Mouse (Mus musculus): ENCODE results near the gene Bank1.
"Not testable (repeated sequence)": the region's sequence is repeated elsewhere in the genome, so short reads cannot be mapped to it uniquely, and the experiment has no call there.

Gene Bank1

DNA sequence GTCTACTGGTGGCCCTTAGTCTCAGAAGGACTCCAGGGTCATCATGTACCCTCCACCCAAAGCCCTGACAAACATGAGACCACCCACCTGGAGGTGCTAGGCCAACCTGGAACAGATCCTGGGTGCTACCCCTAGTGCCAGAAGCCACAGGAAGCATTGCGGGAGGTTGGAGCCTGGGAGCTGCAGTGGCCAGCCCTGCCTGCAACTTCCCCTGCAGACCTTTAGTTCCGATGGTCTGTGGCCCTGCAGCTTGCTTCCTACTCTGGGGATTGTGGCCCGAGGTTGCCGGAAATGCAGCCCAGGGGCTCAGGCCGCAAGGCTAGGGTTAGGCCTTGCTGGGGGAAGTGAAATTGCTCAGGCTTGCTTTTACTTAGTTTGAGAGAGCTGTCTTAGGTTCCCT lies at the start of gene Bank1:
Bank1 (minus strand) TSS at position 284 of the 400 bp plus-strand sequence.
- peak; percentile 53 to 64 for DNase-seq (ENCODE audit: low spot score in 2 of 2)

DNA sequence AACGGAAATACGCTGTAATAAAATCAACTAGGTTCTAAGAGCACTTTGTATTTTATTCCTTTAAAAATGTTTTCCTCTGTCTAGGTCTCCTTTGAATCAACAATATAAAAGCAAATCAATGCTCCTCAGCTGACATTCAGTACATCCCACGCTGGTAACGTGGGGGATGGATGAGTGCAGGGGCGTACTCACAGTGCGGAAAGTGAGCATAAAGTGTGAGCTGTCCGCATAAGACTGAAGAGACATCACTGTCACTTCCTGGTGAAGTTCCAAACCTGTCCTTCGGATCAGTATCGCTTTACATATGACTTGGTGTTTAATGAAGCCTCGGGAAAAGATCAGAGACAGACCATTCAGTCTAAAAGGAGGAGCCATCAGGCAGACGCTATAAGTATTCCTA lies 44.0 kb upstream of the Bank1 start:
- no peak for DNase-seq (ENCODE audit: low spot score in 2 of 2)

DNA sequence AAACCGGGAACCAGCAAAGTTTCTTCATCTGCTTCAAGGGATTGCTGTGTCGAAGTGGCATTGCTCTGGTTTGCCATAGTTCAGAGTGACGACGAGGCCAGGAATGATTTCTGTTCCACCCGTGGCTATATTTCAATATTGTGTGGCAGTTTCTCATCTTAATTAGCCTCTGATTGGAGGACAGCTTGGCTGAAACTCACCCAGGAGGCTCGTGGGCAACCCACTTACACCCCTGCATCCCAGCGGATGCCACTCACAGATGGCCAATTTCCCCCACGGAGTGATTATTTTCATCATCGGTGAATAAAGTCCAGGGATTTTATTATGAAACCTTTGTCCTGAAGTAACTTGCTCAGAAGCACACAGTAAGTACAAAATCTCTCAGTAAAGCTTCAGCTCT lies 43.6 kb upstream of the Bank1 start:
- DNase-seq (ENCODE audit: low spot score in 2 of 2) = no peak

DNA sequence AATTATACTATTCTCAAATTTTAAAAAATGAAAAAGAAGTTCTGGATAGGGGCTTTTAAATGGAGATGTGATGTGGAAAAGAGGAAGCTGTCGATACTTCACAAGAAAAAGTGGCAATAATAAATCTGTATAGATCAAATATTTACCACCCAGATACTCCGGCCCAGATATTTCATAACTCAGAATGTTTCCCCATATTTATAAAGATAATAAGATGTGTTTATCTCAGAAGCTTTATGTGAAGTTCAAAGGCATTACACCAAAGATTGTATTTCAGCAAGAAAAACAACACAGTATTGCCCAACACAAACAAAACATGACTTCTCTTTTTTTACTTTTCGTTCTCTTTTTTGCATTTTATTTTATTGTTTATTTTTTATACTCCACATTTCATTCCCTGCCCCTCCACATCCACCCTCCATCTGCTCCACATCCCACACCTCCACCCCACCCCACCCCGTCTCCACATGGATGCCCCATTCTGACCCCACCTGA lies 42.7 kb upstream of the Bank1 start:
- DNase-seq (ENCODE audit: low spot score in 2 of 2) = no peak

DNA sequence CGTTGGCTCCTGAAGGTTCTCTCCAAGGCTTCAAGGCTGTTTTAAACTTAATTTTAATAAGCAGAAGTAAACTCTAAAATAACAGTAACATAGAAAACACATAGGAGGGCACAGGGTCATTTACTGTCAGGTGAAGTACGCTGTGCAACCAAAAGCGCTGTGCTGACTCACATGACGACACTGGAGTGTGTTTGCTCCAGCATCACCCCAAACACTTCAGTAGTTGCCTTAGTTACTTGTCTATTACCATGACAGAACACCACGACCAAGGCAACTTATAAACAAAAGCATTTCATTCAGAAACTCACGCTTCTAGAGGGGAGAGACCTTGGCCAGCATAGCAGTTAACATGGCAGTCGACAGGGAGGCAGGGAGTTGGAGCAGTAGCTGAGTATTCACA lies 23.8 kb upstream of the Bank1 start:
- DNase-seq (ENCODE audit: low spot score in 2 of 2) = no peak

DNA sequence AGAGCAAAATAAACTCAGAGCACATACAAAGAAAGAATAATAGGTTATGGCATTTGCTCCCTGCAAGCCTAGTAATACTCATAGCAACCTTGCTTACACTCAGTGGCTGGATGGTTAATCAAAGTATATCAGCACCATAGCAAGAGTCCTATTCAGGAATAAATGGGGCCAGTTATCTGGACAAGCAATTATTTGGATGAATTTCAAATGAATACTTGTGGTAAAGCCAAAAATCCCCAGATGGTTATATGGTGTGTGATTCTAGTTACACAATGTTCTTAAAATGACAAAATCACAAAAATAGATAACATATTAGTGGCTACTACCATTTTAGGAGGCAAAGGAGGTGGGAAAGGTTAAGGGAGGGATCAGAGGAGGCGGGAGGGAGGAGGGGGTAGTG lies 22.7 kb upstream of the Bank1 start:
- DNase-seq (ENCODE audit: low spot score in 2 of 2) = no peak

DNA sequence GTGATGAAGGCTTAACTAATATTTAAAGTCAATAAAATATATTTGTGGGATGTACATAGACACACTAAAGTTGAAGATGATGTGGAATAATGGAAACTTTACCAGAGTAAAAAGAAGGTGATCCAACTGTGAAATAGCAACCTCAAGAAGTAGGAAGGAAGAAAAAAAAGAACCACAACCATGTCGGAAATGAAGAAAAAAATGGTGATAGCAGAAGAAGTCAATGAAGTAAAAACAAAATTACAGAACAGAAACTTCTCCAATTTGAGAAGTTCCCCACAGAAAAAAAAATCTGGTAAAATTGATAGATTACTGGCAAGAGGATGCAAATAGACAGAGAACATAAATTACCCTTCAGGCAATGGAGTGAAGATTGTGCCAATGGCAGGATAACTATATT lies 21.4 kb upstream of the Bank1 start:
- no peak for DNase-seq (ENCODE audit: low spot score in 2 of 2)

DNA sequence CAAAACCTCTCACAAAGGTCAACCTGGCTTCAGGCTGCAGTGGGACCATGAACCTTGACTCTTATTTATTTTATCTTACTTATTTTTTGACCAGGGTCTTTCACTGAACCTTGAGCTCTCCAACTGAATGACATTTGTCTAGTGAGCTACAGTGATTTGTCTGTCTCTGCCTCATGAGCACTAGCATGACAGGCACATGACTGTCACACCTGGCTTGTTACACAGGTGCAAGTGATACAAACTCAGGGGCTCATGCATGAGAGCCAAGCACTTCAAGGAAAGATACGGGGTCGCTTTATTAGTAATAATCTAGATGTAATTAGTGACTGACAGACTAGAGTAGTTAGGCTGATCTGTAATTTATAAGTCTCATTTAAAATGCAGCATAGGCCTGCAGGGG lies 16.0 kb upstream of the Bank1 start:
- no peak for DNase-seq (ENCODE audit: low spot score in 2 of 2)

DNA sequence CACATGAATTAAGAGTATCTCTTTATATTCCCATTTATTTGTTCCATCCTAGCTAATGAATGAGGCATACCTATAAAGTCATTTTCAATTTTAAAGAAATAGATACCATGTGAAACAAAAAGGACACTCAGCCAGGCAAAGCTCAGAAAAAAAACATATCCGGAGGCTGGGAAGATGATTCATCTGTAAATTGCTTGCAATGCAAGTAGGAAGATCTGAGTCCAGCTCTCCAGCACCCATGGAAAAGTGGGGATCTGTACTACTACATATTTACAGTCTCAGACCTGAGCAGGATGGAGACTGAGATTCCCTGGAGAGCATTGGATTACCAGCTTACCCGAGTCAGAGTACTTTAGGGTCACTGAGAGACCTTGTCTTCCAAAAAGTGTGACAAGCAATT lies 14.0 kb upstream of the Bank1 start:
- DNase-seq (ENCODE audit: low spot score in 2 of 2) = no peak

DNA sequence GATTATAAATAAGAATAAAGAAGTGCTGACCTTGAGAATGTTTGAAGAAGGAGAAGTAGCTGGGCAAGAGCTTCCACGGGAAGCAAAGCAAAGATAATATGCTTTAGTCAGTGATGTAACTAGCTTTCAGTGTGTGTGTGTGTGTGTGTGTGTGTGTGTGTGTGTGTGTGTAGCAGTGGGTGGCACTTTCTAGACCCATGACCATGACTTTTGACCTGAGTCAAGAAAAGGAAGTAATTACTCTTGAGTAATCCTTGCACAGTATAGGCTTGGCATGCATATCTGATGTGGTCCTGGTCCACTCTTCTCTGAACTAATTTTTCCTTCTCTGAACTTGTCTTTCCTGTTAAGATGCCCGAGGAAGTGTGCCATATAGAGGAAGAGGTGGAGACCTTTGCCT lies 5.3 kb upstream of the Bank1 start:
- peak in 1 of 2 experiments; percentile 10 for DNase-seq (ENCODE audit: low spot score in 2 of 2)

DNA sequence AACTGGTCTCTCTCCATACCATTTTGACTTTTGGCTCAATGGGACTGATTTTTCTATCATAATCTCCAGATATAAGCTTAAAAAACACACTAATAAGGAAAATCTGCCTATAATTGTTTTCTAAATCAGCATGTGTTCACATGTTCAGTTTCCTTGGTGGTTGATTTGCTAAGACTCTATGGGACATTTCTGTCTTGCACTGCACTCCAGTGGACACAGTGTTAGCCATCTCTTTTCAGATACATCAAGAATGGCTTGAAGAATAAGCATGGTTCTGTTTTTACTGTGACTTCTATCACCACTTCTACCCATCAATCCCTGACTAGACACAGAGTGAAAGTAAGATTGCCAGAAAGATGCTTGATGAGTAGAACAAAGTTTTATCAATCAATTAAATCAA lies 4.2 kb upstream of the Bank1 start:
- DNase-seq (ENCODE audit: low spot score in 2 of 2) = no peak

DNA sequence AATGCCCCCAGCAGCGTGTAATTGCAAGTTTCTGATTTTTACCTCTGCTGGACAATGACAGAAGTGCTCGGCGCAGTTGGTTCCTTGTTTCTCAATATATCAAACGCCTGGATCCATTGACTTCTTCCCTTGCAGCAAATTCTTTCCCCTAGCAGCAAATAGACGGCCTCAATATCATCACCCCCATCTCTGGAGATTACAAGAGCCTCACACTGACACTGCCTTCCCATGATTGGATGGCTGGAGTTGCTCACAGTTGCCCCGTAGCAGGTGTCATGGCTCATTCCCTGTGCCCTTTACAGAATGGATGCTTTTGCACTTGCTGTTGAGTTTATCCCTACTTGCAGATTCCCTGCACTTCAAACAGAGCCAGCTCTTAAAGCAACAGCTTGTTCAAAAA lies 3.3 kb upstream of the Bank1 start:
- no peak for DNase-seq (ENCODE audit: low spot score in 2 of 2)

DNA sequence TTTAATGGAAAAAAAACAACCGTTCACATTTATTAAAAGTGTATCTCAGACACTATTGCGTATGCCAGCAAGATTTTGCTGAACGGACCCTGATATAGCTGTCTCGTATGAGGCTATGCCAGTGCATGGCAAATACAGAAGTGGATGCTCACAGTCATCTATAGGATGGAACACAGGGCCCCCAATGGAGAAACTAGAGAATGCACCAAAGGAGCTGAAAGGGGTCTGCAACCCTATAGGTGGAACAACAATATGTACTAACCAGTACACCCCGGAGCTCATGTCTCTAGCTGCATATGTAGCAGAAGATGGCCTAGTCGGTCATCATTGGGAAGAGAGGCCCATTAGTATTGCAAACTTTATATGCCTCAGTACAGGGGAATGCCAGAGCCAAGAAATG lies 1.1 kb downstream of the Bank1 start:
- DNase-seq (ENCODE audit: low spot score in 2 of 2) = peak in 1 of 2 experiments; percentile 28

DNA sequence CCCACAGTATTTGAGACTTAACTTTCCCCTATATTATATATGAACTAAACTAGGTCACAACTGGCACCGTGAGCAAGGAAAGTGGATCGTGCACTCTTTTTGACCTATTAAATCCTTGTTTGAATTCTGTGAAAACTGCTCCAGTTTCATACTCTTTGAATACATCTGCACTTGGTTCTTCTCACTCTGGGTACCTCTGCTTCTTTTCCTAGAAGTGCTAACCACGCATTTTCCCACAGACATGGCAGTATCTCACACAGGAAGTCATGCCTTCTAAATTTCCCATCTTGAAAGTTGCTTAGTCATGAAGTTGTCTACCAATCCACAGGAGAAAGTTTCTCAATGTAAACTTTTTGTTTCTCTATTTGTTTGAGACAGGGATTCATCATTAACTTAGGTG lies 3.9 kb downstream of the Bank1 start:
- no peak for DNase-seq (ENCODE audit: low spot score in 2 of 2)

DNA sequence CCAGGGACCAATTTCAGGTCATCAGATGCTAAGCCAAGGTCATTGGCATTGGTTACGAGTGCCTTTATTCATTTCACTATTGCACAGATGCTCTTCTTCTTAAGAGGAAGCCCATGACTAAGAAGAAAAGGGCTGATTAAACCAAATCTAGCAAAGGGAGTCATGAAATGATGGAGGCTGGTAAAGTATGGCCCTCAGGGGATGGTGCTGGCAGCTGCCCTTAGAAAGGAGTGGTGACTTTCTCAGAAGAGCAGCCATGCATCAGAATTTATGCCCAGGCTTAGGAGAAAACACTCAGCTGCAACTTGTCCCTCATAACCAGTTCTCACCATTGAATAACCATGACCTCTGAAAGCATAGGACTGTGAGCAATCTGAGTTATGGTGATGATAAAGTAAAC lies 17.4 kb downstream of the Bank1 start:
- DNase-seq (ENCODE audit: low spot score in 2 of 2) = no peak

DNA sequence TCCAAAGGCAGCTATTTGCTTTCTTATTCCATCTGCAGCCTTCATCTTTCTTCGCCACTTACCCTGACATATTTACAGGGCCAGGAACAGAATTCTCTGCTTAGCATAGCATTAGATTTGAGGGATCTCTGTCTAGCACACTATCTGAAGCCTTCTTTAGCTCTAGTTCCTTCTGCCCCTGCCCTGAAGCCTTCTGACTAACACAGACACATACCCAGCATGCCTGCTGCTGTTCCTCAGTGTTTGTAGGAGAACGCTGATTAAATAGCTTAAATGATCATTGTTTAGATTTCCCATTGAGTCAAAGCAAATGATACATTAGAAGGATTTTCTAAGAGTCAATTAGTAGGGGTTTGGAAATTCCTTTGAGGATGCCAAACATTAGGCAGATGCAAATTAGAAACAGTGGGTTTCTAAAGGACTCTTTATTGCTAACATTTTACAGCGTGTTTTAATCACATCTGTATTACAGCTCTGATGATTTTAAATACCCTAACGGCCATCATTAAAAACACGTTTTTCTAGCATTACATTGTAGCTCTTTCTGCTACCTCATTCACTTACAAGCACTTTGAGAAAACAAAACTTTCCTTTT lies 19.2 kb downstream of the Bank1 start:
- DNase-seq (ENCODE audit: low spot score in 2 of 2) = no peak

DNA sequence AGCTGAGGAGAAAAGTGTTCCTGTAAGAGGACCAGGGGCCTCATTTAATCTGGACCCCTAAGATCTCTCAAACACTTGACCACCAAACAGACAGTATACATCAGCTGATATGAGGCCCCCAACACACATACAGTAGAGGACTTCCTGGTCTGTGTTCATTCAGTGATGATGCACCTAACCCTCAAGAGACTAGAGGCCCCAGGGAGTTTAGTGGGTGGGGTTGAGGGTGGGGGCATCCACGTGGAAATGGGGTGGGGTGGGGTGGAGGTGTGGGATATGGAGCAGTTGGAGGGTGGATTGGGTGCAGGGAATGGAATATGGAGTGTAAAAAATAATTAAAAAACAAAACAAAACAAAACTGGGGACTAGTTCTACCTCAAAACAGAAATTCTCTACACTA lies 23.3 kb downstream of the Bank1 start:
- DNase-seq (ENCODE audit: low spot score in 2 of 2) = no peak

DNA sequence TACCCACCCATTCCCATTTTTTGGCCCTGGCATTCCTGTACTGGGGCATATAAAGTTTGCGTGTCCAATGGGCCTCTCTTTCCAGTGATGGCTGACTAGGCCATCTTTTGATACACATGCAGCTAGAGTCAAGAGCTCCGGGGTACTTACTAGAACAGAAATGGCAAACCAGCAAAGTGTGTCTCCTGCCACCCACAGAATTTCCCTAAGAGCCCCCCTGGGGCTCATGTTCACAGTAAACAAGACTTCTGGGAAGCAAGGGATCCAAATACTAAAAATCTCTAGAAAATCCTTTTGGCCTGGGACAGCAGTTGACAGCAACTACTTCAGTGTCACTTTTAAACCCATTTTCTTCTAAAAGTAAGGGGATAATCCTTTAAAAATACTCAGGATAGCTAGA lies 25.1 kb downstream of the Bank1 start:
- not testable (repeated sequence) for DNase-seq (ENCODE audit: low spot score in 2 of 2)

DNA sequence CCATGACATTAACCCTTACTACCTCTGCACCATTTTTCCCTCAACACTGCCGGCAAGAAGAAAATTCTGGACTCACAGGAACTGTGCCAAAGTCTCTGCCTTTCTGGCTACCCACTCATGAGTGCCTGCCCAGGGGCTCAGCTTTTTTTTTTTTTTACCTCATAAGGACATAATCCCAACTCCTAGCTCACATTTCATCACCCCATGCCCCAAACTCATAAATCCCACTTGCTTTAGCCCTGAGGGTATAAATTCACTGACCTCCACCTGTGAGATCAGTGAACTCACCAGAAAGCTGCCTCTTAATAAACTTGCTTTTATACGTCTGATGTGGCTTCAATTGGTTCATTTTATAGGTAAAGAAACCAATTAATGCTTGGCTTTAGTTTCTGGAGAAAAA lies 28.5 kb downstream of the Bank1 start:
- no peak for DNase-seq (ENCODE audit: low spot score in 2 of 2)

DNA sequence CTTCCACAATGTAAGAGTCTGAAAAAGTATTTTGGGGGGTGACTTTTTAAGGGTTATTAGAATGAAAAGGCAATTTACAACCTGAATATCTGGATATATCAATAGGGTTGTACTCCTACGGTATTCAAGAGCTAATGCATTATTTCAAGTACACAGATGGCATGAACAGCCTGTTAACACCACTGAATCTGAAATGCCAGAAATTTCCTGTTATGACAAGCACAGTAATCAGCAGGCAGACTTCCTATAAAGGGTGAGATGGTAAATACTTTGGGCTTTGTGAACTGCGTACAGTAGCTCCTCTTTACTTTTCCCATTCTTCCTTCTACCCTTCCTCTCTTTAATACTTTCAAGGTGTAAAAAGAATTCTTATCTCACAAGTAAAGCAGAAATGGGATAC lies 30.6 kb downstream of the Bank1 start:
- DNase-seq (ENCODE audit: low spot score in 2 of 2) = no peak

DNA sequence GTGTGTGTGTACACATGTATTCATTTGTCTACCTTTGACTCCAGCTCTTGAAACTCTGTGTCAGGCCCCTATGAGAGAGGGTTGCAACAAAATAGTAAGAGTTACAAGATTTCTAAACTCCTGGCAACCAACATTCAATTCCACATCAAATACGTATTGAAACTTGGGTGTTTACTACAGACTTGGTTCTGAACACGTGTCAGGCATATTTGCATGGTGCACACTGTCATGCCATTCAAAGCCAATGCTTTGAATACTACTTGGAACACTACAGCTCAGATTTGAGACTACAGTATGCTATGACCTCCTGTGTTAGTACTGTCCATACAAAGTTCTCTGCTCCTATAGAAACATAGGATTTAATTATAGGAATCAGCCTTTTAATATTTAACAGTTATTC lies 38.0 kb downstream of the Bank1 start:
- DNase-seq (ENCODE audit: low spot score in 2 of 2) = no peak

DNA sequence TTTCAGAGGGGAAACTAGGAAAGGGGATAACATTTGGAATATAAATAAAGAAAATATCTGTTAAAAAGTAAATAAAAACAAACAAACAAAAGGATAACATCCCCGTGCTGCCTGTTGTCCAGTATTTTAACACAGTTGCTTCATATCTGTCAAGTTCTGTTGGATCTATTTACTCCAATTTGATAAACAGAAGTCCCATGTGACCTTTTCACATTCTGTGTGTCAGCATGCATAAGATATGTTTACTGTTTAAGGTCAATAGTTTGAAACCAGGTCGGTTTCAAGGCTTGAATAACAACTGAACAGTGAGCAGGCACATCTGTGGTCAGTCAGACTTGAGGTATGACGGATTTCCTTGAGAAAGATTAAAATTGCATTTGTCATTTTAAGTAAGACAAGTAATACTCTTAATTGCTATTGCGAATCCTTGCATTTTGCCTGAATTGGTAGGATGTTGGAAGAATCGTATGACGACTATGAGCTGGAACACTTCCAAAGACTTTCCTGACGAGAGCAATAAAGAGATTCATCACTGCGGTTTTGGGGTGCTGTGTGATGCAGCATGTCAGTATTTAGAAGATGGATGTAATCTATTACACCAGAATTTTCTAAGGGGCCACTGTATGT lies 60.8 kb downstream of the Bank1 start:
- no peak for DNase-seq (ENCODE audit: low spot score in 2 of 2)

DNA sequence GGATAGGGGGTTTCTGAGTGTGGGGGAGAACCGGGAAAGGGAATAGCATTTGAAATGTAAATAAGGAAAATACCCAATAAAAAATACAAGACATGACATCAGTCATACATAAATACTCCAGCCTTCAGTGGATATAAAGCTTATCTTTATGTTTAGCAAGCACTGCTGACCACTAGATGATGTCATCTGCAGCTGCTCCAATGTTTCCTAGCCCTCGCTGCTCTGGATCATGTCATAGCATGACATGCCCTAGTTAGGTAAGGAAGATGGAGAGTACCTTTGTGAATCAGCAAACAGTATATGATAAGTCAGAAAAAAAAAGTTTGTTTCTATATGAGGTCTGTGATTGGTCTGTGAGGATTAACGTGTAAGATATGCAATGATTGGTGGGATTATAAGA lies 68.1 kb downstream of the Bank1 start:
- no peak for DNase-seq (ENCODE audit: low spot score in 2 of 2)

DNA sequence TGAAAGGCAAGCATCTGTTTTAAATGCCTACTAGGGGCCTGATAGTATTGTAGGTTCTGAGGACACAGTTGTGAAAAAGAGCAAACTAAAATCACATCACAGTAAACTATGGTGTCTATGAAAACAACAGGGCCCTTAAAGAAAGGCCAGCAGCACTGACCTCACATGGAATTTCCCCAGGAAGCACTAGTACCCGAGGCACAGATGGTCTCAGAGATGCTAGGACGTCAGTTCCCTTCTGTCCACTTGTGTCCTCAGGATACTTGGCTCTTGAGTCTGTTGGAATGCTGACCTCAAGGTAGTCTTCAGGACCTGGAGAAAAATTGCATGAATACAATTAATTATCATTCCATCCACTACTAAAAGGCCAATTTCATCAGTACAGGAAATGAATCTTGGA lies 71.2 kb downstream of the Bank1 start:
- no peak for DNase-seq (ENCODE audit: low spot score in 2 of 2)

All from spleen, postnatal 14 days (tissue).